Mouse (Mus musculus): ENCODE results near the gene Gm4559. TPM values are rescaled to one million over a fixed set of nuclear protein-coding genes. Genes with fewer than 3 reads are reported as not detected.
"Not testable (repeated sequence)": the region's sequence is repeated elsewhere in the genome, so short reads cannot be mapped to it uniquely, and the experiment has no call there.

The Gm4559 gene
- not detected in 2 replicates for polyA plus RNA-seq (2016; fragmentation: Nextera tagmentation; extraction: Ambion mirVana)

- H3K36me3 ChIP-seq; H3K4me3 ChIP-seq; H3K4me2 ChIP-seq (replicated peaks); ATAC-seq (ENCODE audit: low FRiP score); H3K27me3 ChIP-seq; H3K9me3 ChIP-seq (replicated peaks); H3K4me1 ChIP-seq; H3K9ac ChIP-seq; H3K27ac ChIP-seq: not testable (repeated sequence)
Observed at GRCm38 (mm10) chr7:142274263-142274662, at the start of gene Gm4559. Gm4559 (minus strand) TSS chr7:142274363.

GRCm38 (mm10) chr7:142323396-142324117 is 49.4 kb upstream of the Gm4559 start:
- H3K4me3 ChIP-seq = no peak overlapping the region
- WGBS = 85% methylated on average over 12 of the region's 12 CpGs
- no peak overlapping the region for H3K27ac ChIP-seq
- no peak for ATAC-seq (ENCODE audit: low FRiP score)
- no peaks in the 10 kb centered on the region for H3K9me3 ChIP-seq (replicated peaks)
- H3K27me3 ChIP-seq = no peaks in the 10 kb centered on the region
- H3K4me1 ChIP-seq = peaks cover 8% of the 10 kb centered on the region
- H3K4me2 ChIP-seq (replicated peaks) = no peak overlapping the region
- no peak overlapping the region for H3K9ac ChIP-seq
- no peaks in the 10 kb centered on the region for H3K36me3 ChIP-seq

GRCm38 (mm10) chr7:142322641-142323040 is 48.5 kb upstream of the Gm4559 start:
- Histone ChIP-seq H3K36me3 (no peaks in the 10 kb centered on the region), H3K27me3 (no peaks in the 10 kb centered on the region), H3K9me3 (replicated peaks) (no peaks in the 10 kb centered on the region), H3K27ac (no peak overlapping the region), H3K9ac (no peak overlapping the region), H3K4me1 (peaks cover 5% of the 10 kb centered on the region), H3K4me3 (no peak overlapping the region), H3K4me2 (replicated peaks) (no peak overlapping the region)
- no peak for ATAC-seq (ENCODE audit: low FRiP score)
- 85% methylated on average over 6 of the region's 6 CpGs for WGBS

GRCm38 (mm10) chr7:142321637-142322306 is 47.6 kb upstream of the Gm4559 start:
- not testable (repeated sequence) for H3K4me1 ChIP-seq; ATAC-seq (ENCODE audit: low FRiP score); H3K4me2 ChIP-seq (replicated peaks); H3K9me3 ChIP-seq (replicated peaks); H3K27ac ChIP-seq; H3K36me3 ChIP-seq; H3K27me3 ChIP-seq; H3K4me3 ChIP-seq
- WGBS = 52% methylated on average over 6 of the region's 10 CpGs
- H3K9ac ChIP-seq = 0 out of 2 replicates have a peak overlapping the region, but pooled peaks have one; percentile 3

GRCm38 (mm10) chr7:142320906-142321305 is 46.7 kb upstream of the Gm4559 start:
- no peak for ATAC-seq (ENCODE audit: low FRiP score)
- Histone ChIP-seq H3K27ac (peak overlapping the region; percentile 18; the same call in 1 of the 2 replicates), H3K27me3 (no peaks in the 10 kb centered on the region), H3K9me3 (replicated peaks) (no peaks in the 10 kb centered on the region), H3K4me2 (replicated peaks) (no peak overlapping the region), H3K9ac (0 out of 2 replicates have a peak overlapping the region, but pooled peaks have one; percentile 3), H3K36me3 (no peaks in the 10 kb centered on the region), H3K4me3 (no peak overlapping the region), H3K4me1 (peaks cover 5% of the 10 kb centered on the region)
- 31% methylated on average over 2 of the region's 2 CpGs for WGBS

- no peak overlapping the region for H3K4me2 ChIP-seq (replicated peaks)
- H3K36me3 ChIP-seq = no peaks in the 10 kb centered on the region
- H3K9ac ChIP-seq = no peak overlapping the region
- H3K9me3 ChIP-seq (replicated peaks) = no peaks in the 10 kb centered on the region
- 82% methylated on average over 11 of the region's 11 CpGs for WGBS
- no peaks in the 10 kb centered on the region for H3K27me3 ChIP-seq
- peaks cover 10% of the 10 kb centered on the region for H3K4me1 ChIP-seq
- H3K27ac ChIP-seq = 0 out of 2 replicates have a peak overlapping the region, but pooled peaks have one; percentile 14
- no peak overlapping the region for H3K4me3 ChIP-seq
- ATAC-seq (ENCODE audit: low FRiP score) = no peak
Observed at GRCm38 (mm10) chr7:142319124-142319523, 45.0 kb upstream of the Gm4559 start.

GRCm38 (mm10) chr7:142317216-142317615 is 43.1 kb upstream of the Gm4559 start:
- no peak overlapping the region for H3K4me2 ChIP-seq (replicated peaks)
- no peaks in the 10 kb centered on the region for H3K27me3 ChIP-seq
- H3K4me3 ChIP-seq = no peak overlapping the region
- WGBS = 83% methylated on average over 5 of the region's 5 CpGs
- H3K9ac ChIP-seq = no peak overlapping the region
- H3K36me3 ChIP-seq = no peaks in the 10 kb centered on the region
- H3K4me1 ChIP-seq = peaks cover 10% of the 10 kb centered on the region
- no peak overlapping the region for H3K27ac ChIP-seq
- H3K9me3 ChIP-seq (replicated peaks) = no peaks in the 10 kb centered on the region
- no peak for ATAC-seq (ENCODE audit: low FRiP score)

- ATAC-seq (ENCODE audit: low FRiP score) = no peak; the same call in 1 of the 2 replicates
- Histone ChIP-seq H3K27me3 (no peaks in the 10 kb centered on the region), H3K4me1 (peaks cover 10% of the 10 kb centered on the region), H3K4me3 (no peak overlapping the region), H3K36me3 (no peaks in the 10 kb centered on the region), H3K9me3 (replicated peaks) (no peaks in the 10 kb centered on the region), H3K9ac (no peak overlapping the region), H3K4me2 (replicated peaks) (no peak overlapping the region), H3K27ac (no peak overlapping the region)
- 48% methylated on average over 6 of the region's 6 CpGs for WGBS
Observed at GRCm38 (mm10) chr7:142316558-142316957, 42.4 kb upstream of the Gm4559 start.

GRCm38 (mm10) chr7:142314600-142315285 is 40.6 kb upstream of the Gm4559 start:
- WGBS = 44% methylated on average over 5 of the region's 5 CpGs
- Histone ChIP-seq H3K27ac (peak overlapping the region; percentile 37; the same call in 1 of the 2 replicates), H3K9ac (no peak overlapping the region), H3K27me3 (no peaks in the 10 kb centered on the region), H3K4me2 (replicated peaks) (no peak overlapping the region), H3K36me3 (no peaks in the 10 kb centered on the region), H3K9me3 (replicated peaks) (no peaks in the 10 kb centered on the region), H3K4me1 (peaks cover 8% of the 10 kb centered on the region), H3K4me3 (no peak overlapping the region)
- ATAC-seq (ENCODE audit: low FRiP score) = no peak

- H3K36me3 ChIP-seq; H3K9me3 ChIP-seq (replicated peaks); H3K27ac ChIP-seq; H3K4me3 ChIP-seq; ATAC-seq (ENCODE audit: low FRiP score); H3K27me3 ChIP-seq; H3K9ac ChIP-seq; H3K4me2 ChIP-seq (replicated peaks); H3K4me1 ChIP-seq: not testable (repeated sequence)
- 84% methylated on average over 1 of the region's 1 CpGs for WGBS
Observed at GRCm38 (mm10) chr7:142303929-142304328, 29.8 kb upstream of the Gm4559 start.

GRCm38 (mm10) chr7:142303249-142303648 is 29.1 kb upstream of the Gm4559 start, which contains the start of gene Krtap5-4:
Krtap5-4 (plus strand) TSS chr7:142303549.
- no peaks in the 10 kb centered on the region for H3K4me1 ChIP-seq
- H3K36me3 ChIP-seq = no peaks in the 10 kb centered on the region
- no peak within 1 kb of the TSS for H3K9ac ChIP-seq
- H3K9me3 ChIP-seq (replicated peaks) = no peaks in the 10 kb centered on the region
- no peak for ATAC-seq (ENCODE audit: low FRiP score)
- no peak within 1 kb of the TSS for H3K27ac ChIP-seq
- no peak within 1 kb of the TSS for H3K4me2 ChIP-seq (replicated peaks)
- WGBS = 82% methylated on average over 3 of the region's 3 CpGs
- peaks cover 3% of the 10 kb centered on the region; the same call in 1 of the 2 replicates for H3K27me3 ChIP-seq
- H3K4me3 ChIP-seq = no peak within 1 kb of the TSS

- not testable (repeated sequence) for H3K9me3 ChIP-seq (replicated peaks); H3K9ac ChIP-seq; H3K4me1 ChIP-seq; ATAC-seq (ENCODE audit: low FRiP score); H3K4me2 ChIP-seq (replicated peaks); H3K27ac ChIP-seq; H3K27me3 ChIP-seq; H3K36me3 ChIP-seq; H3K4me3 ChIP-seq
Observed at GRCm38 (mm10) chr7:142297018-142297417, 22.9 kb upstream of the Gm4559 start, which contains the start of gene Krtap5-1. Krtap5-1 (minus strand) TSS chr7:142297118.
